ENCODE assay signal across 10 mouse cellular contexts in genomic region chr7:107215723-107216122, GRCm38 (mm10). TPM values are rescaled to one million over a fixed set of nuclear protein-coding genes. Genes with fewer than 3 reads are reported as not detected.
DNase-seq lines count a peak whose midpoint lies in the region; ATAC-seq and TF ChIP-seq lines count a peak whose summit lies in the region.
"Had no signal": no experiment of that assay in that cellular context is flagged by ENCODE, and none has a peak within 500 bp of the region (broad histone marks: within the 10 kb centered on the region; RNA-seq: fewer than 3 reads in every experiment).

No protein-coding gene starts in this region.

- TF ChIP-seq CTCF in heart, postnatal 0 days (IDR thresholded peaks at IDR 0.05; ENCODE audit: low read depth): peak; percentile 51
- TF ChIP-seq CTCF in lung, postnatal 0 days (IDR thresholded peaks at IDR 0.05): peak; percentile 54

- H3K9ac ChIP-seq in heart, postnatal 0 days (replicated peaks; ENCODE audit: low read depth, low read length): no peak overlapping the region
- no peak overlapping the region for H3K9ac ChIP-seq in forebrain, embryonic 14.5 days (ENCODE audit: low read length)
- no peak overlapping the region for H3K9ac ChIP-seq in lung, postnatal 0 days (replicated peaks; ENCODE audit: low read depth)
- H3K9ac ChIP-seq: lung, embryonic 15.5 days had no signal

- no peaks in the 10 kb centered on the region for H3K9me3 ChIP-seq in heart, postnatal 0 days (replicated peaks; ENCODE audit: control insufficient read depth, low read length)
- H3K9me3 ChIP-seq in forebrain, embryonic 14.5 days (replicated peaks; ENCODE audit: control insufficient read depth, low read length): no peaks in the 10 kb centered on the region
- no peaks in the 10 kb centered on the region for H3K9me3 ChIP-seq in lung, postnatal 0 days (ENCODE audit: low read length)
- H3K9me3 ChIP-seq: G1E; lung, embryonic 15.5 days had no signal

- H3K36me3 ChIP-seq in heart, postnatal 0 days (replicated peaks; ENCODE audit: control insufficient read depth, insufficient read depth, low read length): no peaks in the 10 kb centered on the region
- H3K36me3 ChIP-seq in forebrain, embryonic 14.5 days (ENCODE audit: control insufficient read depth, insufficient read depth, low read length): no peaks in the 10 kb centered on the region
- no peaks in the 10 kb centered on the region for H3K36me3 ChIP-seq in lung, postnatal 0 days (ENCODE audit: insufficient read depth, low read length)
- H3K36me3 ChIP-seq: G1E; lung, embryonic 15.5 days had no signal

- H3K27me3 ChIP-seq in heart, postnatal 0 days (ENCODE audit: control insufficient read depth, insufficient read depth, low read length): peaks cover 11% of the 10 kb centered on the region
- peaks cover 7% of the 10 kb centered on the region for H3K27me3 ChIP-seq in forebrain, embryonic 14.5 days (replicated peaks; ENCODE audit: control insufficient read depth, insufficient read depth, low read length)
- H3K27me3 ChIP-seq in lung, postnatal 0 days (replicated peaks; ENCODE audit: insufficient read depth, low read length): 0 out of 2 replicates have a peak, but pooled peaks cover 6% of the 10 kb centered on the region

- H3K4me3 ChIP-seq in heart, postnatal 0 days (ENCODE audit: low read depth, low read length): no peak overlapping the region
- H3K4me3 ChIP-seq in forebrain, embryonic 14.5 days (ENCODE audit: low read depth, low read length): no peak overlapping the region
- no peak overlapping the region for H3K4me3 ChIP-seq in lung, postnatal 0 days (ENCODE audit: low read depth, low read length)
- H3K4me3 ChIP-seq: lung, embryonic 15.5 days had no signal

- ATAC-seq in heart, postnatal 0 days (ENCODE audit: insufficient read depth, low read depth): no peak
- ATAC-seq in forebrain, embryonic 14.5 days: peak; percentile 60; the same call in 1 of the 2 replicates
- no peak for ATAC-seq in lung, postnatal 0 days

- no peak overlapping the region for H3K4me2 ChIP-seq in heart, postnatal 0 days (ENCODE audit: low read depth, low read length)
- H3K4me2 ChIP-seq in forebrain, embryonic 14.5 days (ENCODE audit: low read length): no peak overlapping the region
- no peak overlapping the region for H3K4me2 ChIP-seq in lung, postnatal 0 days (replicated peaks; ENCODE audit: low read depth, low read length)
- H3K4me2 ChIP-seq: lung, embryonic 15.5 days had no signal

- DNase-seq in heart, postnatal 0 days (ENCODE audit: low spot score): no peak
- no peak for DNase-seq in heart, adult 11 months
- peak; percentile 32 for DNase-seq in MN1 (ENCODE audit: low spot score)
- DNase-seq in forebrain, embryonic 14.5 days (ENCODE audit: low spot score): peak; percentile 45
- DNase-seq in lung, postnatal 0 days (ENCODE audit: low spot score): peak; percentile 25
- no peak for DNase-seq in adrenal gland, adult 8-10 months
- DNase-seq in adrenal gland, postnatal 4 days (ENCODE audit: low spot score in 2 of 2): no peak
- DNase-seq in ovary, adult 18-20 months (ENCODE audit: low spot score): no peak

- H3K27ac ChIP-seq in heart, postnatal 0 days (ENCODE audit: low read depth): no peak overlapping the region
- no peak overlapping the region for H3K27ac ChIP-seq in forebrain, embryonic 14.5 days (ENCODE audit: low read depth, low read length)
- H3K27ac ChIP-seq in lung, postnatal 0 days (ENCODE audit: low read length): no peak overlapping the region
- H3K27ac ChIP-seq: lung, embryonic 15.5 days had no signal

- no peaks in the 10 kb centered on the region for H3K4me1 ChIP-seq in heart, postnatal 0 days (ENCODE audit: control insufficient read depth, insufficient read depth)
- no peaks in the 10 kb centered on the region for H3K4me1 ChIP-seq in forebrain, embryonic 14.5 days (ENCODE audit: control insufficient read depth, insufficient read depth, low read length)
- no peaks in the 10 kb centered on the region for H3K4me1 ChIP-seq in lung, postnatal 0 days (ENCODE audit: insufficient read depth, low read depth, low read length)
- H3K4me1 ChIP-seq: lung, embryonic 15.5 days had no signal

- no peak for TF ChIP-seq EP300 in heart, postnatal 0 days (IDR thresholded peaks at IDR 0.05; ENCODE audit: low read depth)
- no peak for TF ChIP-seq EP300 in lung, postnatal 0 days (IDR thresholded peaks at IDR 0.05)

RNA-seq across cellular contexts. Expression of gene Rbmxl2, which starts 6.5 kb away (rescaled TPM):
- total RNA-seq in heart, postnatal 0 days (2014; rRNA removed; ENCODE audit: low replicate concordance): not detected in 2 replicates
- polyA plus RNA-seq in heart, postnatal 0 days (2015; fragmentation: Nextera tagmentation; extraction: Ambion mirVana): not detected in 2 replicates
- polyA plus RNA-seq in forebrain, embryonic 14.5 days (2014; fragmentation: Nextera tagmentation; extraction: Ambion mirVana): not detected in 2 replicates
- not detected in 2 replicates for polyA plus RNA-seq in lung, postnatal 0 days (2015; fragmentation: Nextera tagmentation; extraction: Ambion mirVana)
- not detected for total RNA-seq in adrenal gland, adult 8-10 months (2022)
- not detected for total RNA-seq in adrenal gland, postnatal 4 days (2021)
- total RNA-seq: G1E had no signal
- polyA plus RNA-seq: G1E; lung, embryonic 15.5 days had no signal

RNA-seq across cellular contexts. Expression of gene Nlrp14, which starts 48.9 kb away (rescaled TPM):
- not detected in 2 replicates for total RNA-seq in heart, postnatal 0 days (2014; rRNA removed; ENCODE audit: low replicate concordance)
- not detected in 2 replicates for polyA plus RNA-seq in heart, postnatal 0 days (2015; fragmentation: Nextera tagmentation; extraction: Ambion mirVana)
- polyA plus RNA-seq in forebrain, embryonic 14.5 days (2014; fragmentation: Nextera tagmentation; extraction: Ambion mirVana): not detected in 2 replicates
- polyA plus RNA-seq in lung, postnatal 0 days (2015; fragmentation: Nextera tagmentation; extraction: Ambion mirVana): not detected in 2 replicates
- total RNA-seq in adrenal gland, adult 8-10 months (2022): not detected
- under 1 TPM in 1 of 2 experiments, not detected in 1; 0.17 TPM for total RNA-seq in adrenal gland, postnatal 4 days (2021)
- polyA plus RNA-seq: G1E; lung, embryonic 15.5 days had no signal

Comparison
In these comparisons a context has a peak if more than half of its experiments do, and no peak if none do; other contexts are left out.
1. DNase-seq: peak in MN1 (single experiment), forebrain, embryonic 14.5 days (single experiment) and lung, postnatal 0 days (single experiment); none in heart, postnatal 0 days (single experiment), heart, adult 11 months (single experiment), adrenal gland, adult 8-10 months (single experiment), adrenal gland, postnatal 4 days (0 of 2) and ovary, adult 18-20 months (single experiment).